Mouse (Mus musculus) c-Kit-negative CD71-positive TER-119-positive erythroid progenitor cells, embryonic 14.5 days (primary cell): Measurements from ENCODE around the gene Kdm1a.

ENCODE experiments used
- DNase-seq: peaks from one replicate; pipeline ENCODE4 v3.0.0-alpha.2; 2013; ENCODE audit warnings: low read depth, low spot score

Gene Kdm1a

DNA sequence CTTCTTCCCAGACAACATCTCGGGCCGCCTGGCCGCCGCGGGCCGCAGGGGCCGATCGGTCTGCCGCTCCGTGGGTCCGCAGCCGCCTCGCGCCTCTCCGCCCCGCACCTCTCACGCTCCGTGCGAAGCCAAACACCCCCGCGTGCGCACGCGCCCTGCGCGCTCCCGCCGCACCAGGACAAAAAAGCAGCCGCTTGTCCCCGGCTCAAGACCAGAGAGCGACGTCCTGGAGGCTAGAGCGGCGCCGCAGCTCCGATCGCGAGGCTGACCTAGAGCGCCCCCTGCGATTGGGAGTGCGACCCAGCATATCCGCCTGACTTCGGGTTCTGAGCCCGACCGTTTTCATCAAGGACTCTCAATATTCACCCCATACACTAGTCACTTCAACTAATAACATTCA is at the start of gene Kdm1a:
Gene Kdm1a, minus strand, starts transcription at position 156 of the 400 bp plus-strand sequence.
- peak; percentile 84 for DNase-seq

DNA sequence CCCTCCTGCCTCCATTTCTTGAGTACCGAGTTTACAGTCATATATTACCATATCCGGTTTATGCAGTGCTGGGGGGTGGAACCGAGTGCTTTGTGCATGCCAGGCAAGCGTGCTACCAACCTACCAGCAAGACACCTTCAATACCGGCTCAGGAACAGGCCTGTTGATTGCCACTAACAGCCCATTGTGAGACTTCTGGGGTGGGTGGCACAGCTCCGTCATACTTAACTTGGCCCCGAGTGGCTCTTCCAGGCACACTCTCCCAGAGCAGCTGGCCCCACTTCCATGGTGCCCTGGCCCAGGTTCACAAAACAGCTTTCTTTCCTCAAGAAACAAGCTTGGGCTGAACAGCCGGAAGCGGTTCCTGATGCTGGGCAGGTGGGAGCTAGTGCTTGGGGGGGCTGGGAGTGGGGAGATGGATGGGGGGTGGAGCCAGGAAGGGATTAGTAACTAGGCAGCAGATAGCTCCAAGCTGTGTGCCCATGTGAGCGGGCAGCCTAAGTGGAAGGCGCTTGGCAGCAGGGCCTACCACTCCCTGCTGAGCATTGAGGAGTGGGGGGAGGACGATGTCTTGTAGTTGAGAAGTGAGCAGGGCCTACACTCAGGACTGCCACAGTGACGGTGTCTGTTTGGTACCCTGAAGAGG is 49.5 kb upstream of the Kdm1a start:
- no peak for DNase-seq

DNA sequence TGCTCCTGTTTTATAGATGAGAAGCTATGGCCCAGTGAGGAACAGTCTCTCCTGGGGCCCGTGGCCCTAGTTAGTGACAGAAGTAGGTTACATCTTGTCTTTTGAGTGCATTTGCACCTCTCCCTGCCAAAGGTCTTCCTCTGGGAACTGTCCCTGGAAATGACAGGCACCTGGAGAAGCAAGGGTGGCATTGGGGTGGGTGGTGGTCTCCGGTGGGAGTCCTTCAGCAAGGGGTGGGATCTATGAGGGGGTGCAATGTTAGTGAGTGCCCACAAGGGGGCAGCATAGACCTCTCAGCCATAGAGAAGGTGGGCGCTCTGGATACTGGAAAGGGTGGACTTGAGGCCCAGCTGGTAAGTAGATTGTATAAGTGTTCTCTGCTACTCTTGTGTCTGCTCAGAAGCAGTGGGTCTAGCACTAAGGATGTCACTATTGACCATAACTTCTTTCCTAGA is 48.9 kb upstream of the Kdm1a start:
- peak; percentile 16 for DNase-seq

GRCm38 (mm10) chr4:136650261-136650660 is 47.7 kb upstream of the Kdm1a start:
- no peak for DNase-seq

DNA sequence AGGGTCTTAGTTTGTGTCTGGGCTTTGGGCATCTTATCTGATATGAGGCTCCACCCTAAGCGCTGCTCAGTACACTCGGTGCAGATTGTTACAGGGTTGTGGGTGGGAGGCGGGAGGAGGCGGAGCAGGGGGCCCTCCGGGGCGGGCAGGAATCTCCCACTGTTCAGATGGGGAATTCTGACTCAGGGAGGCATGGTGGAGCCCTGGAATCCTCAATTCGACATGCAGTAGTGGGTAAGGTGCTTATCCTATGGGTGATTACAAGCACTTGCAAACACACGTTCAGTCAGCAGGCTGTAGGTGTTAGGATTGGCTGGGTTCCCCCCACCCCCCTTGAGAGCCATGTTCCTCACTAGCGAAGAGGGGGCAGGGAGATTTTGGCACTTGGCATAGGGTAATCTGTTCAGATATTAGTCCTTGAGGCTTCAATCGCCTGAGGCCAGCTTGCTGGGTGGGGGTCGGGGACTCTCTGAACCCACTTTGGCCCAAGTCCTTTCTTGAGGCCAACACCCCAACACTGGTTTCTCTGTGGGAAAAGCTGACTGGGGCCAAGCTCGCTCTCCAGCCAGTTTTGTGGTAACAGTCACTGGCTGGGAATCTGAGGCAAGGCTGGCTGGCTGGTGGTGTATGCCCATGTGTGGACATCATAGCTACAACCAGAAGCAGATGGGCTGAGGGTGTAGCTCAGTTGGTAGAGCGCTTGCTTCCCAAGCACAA is 47.1 kb upstream of the Kdm1a start:
- no peak for DNase-seq

GRCm38 (mm10) chr4:136648922-136649479 is 46.5 kb upstream of the Kdm1a start:
- DNase-seq, result peak; percentile 31

DNA sequence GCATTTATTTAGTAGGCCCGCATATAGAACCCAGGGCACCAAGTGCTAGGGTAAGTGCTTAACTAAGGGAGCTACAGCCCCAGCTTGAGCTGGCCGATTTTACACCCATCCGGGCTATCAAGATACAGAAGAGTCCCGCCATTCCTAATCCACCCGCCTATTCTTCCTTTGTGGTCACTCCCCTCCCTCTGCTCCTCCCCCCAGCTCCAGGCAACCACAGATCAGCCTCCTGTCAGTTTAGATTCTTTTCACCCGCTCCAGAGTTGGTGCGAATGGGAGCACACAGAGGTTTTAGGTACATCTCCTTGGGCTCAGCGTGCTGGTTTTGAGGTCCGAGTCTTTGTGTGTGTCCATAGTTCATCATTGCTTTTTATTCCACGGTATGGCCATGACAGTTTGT is 36.4 kb upstream of the Kdm1a start:
- no peak for DNase-seq

- DNase-seq, result no peak
Observed at GRCm38 (mm10) chr4:136638230-136638750, 35.8 kb upstream of the Kdm1a start.

DNA sequence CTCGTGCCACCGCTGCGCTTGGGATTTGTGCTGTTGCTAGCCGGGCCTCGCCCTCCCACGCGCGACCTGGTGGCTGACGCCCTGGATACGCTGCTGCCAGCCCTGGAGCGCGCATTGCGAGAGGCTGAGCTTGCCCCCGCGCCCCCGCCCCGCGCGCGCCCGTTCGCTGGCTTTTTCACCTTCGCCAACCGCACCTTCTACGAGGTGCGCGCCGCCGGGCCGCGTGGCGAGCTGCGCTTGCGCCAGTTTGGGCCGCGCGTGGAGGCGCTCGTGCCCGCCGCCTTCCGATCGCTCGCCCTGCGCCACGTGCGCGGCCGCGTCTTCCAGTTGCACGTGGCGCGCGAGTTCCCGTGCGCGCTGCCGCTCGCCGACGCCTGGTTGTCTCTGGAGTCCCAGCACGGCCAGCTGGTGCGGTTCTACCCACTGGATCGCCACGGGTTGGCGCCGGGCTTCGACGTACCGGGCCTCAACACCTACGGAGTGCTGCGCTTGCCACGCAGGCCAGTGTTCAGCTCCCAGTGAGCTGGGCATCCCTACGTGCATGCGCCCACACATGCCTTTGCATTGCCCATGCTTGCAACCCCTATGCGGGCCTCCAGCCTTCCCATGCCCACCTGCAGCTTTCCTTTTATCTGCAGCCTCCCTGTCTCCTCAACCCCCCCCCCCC is 35.2 kb upstream of the Kdm1a start:
- no peak for DNase-seq

GRCm38 (mm10) chr4:136636983-136637562 is 34.5 kb upstream of the Kdm1a start:
- no peak for DNase-seq

DNA sequence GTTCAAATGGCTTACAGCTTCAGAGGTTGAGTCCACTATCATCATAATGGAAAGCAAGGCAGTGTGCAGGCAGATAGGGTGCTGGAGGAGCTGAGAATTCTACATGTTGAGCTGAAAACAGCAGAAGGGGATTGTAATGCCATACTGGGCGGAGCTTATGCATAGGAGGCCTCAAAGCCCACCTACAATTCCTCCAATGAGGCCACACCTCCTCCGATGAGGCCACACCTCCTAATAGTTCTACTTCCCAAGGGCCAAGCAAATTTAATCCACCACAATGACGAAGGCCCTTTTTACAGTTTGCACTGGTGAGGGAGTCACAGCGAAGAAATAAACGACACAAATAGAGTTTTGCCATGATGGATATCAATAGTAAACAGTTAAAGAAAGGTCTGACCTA is 34.0 kb upstream of the Kdm1a start:
- DNase-seq, result no peak

GRCm38 (mm10) chr4:136635995-136636394 is 33.5 kb upstream of the Kdm1a start:
- DNase-seq, result no peak

DNA sequence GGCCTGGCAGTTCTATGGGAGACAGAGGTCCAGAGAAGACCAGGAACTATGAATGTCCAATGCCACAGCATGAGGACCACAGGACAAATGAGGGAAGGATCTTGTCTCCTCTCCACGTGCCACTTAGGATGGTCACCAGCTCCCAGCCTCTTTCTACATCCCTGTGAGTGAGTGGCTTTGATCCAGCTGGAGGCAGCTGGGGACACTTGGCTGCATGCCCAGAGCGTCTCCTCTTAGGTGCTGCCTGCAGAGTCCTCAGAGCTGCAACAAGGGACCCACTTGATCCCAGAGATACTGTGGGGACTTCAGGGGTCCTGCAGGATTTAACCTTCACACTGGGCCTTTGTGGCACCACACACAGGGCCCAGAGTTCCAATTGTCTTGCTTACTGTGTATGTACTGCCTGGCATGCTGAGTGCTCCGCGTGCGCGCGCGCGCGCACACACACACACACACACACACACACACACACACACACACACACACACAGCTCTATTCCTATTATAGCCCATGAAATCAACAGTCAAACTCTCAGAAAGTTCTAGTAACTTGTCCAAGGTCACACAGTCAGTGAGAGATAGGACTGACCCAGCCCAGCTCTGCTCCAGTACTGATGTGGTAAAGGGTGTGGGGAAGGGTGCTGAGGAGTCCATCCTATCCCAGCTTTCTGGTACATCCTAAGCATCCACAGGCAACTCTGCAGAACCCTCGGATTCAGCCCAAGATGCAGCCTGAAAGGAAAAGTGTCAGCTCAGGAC is 28.9 kb upstream of the Kdm1a start:
- no peak for DNase-seq

GRCm38 (mm10) chr4:136626590-136626989 is 24.1 kb upstream of the Kdm1a start:
- DNase-seq, result no peak

DNA sequence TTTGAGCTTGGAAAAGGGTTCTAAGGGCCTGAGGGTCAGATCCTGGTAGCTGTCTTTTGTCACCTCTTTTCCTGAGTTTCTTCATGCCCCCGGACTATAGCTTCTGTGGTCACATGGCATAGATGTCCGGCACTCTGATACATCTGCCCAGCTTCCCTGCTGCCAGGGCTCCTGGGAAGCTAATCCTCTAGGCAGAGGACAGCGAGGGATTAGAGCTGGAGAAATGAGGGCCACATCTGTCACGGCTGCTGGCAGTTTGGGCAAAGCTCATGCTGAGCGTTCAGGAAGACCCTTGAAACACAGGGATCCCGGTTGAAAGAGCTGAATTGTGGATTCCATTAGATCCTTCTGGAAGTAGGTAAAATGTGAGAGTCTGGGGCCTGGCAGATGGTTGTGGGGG is 19.9 kb upstream of the Kdm1a start, which contains the start of gene Lactbl1:
Gene Lactbl1, plus strand, starts transcription at position 234 of the 400 bp plus-strand sequence.
- no peak for DNase-seq

GRCm38 (mm10) chr4:136621956-136622355 is 19.4 kb upstream of the Kdm1a start:
- DNase-seq, result no peak

DNA sequence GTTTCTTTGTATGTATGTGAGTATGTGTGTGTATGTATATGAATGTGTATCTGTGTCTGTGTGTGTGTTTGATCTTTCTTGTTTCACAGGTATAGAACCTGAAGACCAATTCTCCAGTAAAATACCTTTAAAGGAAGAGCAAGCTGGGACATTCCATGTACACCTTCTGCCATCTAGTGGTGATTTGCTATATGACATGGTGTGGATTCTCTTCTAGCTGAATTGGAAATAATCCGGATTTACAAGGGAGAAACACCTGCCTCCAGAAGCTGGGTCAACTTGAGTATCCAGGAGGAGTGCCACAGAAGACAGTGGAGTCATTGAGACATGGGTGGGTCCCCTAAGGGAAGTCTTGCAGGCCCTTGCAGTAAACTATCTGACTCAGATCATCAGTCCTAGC is 18.8 kb upstream of the Kdm1a start:
- DNase-seq, result peak; percentile 26

DNA sequence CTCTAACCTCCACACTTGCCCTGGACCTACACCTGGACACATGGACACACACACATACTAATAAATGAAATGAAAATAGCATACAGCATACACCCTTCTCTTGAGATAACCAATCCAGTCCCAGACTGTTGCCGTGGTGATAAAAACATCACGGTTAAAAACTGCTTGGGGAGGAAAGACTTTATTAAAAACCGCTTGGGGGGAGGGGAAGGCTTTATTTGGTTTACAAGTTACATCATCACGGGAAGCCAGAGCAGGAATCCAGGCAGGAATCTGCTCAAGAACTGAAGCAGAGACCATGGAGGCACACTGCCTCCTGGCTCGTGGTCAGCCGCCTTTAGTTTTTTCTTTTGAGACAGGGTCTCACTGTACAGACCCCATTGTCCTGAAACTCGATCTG is 11.1 kb upstream of the Kdm1a start:
- DNase-seq, result no peak

GRCm38 (mm10) chr4:136610387-136610856 is 7.9 kb upstream of the Kdm1a start, which contains the start of gene Tex46:
TSS of gene Tex46 (plus strand) at chr4:136610437.
- DNase-seq, result no peak

- DNase-seq, result no peak
Observed at GRCm38 (mm10) chr4:136605756-136606485, 3.4 kb upstream of the Kdm1a start.
